Mouse (Mus musculus): ENCODE results near the gene Ces2e. TPM values are rescaled to one million over a fixed set of nuclear protein-coding genes. Genes with fewer than 3 reads are reported as not detected.

Gene Ces2e
- polyA plus RNA-seq, 1 experiment, result 0.20 TPM

DNA sequence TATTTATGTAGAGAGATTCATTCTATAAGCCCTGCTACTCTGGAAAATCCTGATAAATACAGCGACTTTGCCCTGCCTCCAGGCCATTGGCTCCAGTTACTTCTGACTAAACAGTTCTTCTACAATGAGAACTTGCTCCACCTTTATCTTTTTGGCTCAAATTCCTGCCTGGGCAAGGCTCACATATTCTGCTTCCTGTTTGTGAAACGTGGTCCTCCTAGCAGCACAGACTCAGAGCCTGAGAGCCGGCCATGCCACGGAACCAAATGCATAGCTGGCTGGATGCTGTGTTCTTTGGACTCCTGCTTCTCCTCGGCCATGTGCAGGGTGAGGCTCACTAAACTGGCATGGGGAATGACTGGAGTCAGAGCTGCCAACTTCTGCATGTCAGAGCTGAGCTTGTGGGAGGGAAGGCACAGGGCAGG, 35.5 kb downstream of the Ces2e start, which contains the start of gene Ces2g:
Ces2g (plus strand) TSS at position 182 of the 425 bp plus-strand sequence.
- H3K4me3 ChIP-seq (replicated peaks), result peak within 1 kb of the TSS; percentile 31
- peaks cover 4% of the 10 kb centered on the region for H3K4me1 ChIP-seq
- no peaks in the 10 kb centered on the region for H3K36me3 ChIP-seq (replicated peaks; ENCODE audit: low read length)
- TF ChIP-seq GATA1 (IDR thresholded peaks at IDR 0.05; ENCODE audit: borderline replicate concordance, low read length) (no peak), FLI1 (IDR thresholded peaks at IDR 0.05; ENCODE audit: low read length) (no peak)
- no peaks in the 10 kb centered on the region for H3K9me3 ChIP-seq
- H3K27me3 ChIP-seq (replicated peaks), result no peaks in the 10 kb centered on the region

DNA sequence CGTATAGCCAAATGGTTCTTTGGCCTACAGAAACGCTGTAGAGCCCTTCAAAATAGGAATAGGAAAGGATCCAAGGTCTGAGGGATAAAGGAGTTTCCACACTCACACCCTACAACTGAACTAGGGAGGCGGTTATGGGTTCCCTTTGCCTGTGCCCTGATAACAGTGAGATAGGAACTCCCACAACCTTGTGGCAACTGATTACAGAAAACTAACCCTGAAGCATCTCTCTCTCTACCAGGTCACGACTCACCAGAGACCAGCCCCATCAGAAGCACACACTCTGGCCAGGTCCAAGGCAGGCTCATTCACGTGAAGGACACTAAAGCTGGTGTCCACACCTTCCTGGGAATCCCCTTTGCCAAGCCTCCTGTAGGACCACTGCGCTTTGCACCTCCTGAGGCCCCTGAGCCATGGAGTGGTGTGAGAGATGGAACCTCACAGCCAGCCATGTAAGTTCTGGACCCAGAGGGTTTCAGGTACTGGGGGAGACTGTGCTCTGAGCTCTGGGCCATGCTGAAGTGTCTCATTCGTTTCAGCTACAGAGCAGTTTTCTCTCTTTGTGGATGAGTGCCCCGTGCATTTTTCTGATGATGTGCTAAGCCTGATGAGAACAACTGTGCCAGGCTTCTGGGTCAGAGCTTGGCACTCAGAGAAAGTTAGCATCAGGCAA, 36.3 kb downstream of the Ces2e start:
- no peak for TF ChIP-seq FLI1 (IDR thresholded peaks at IDR 0.05; ENCODE audit: low read length)
- TF ChIP-seq GATA1 (IDR thresholded peaks at IDR 0.05; ENCODE audit: borderline replicate concordance, low read length), result no peak
- Histone ChIP-seq H3K4me1 (peaks cover 4% of the 10 kb centered on the region), H3K27me3 (replicated peaks) (no peaks in the 10 kb centered on the region), H3K4me3 (replicated peaks) (no peak overlapping the region), H3K9me3 (no peaks in the 10 kb centered on the region), H3K36me3 (replicated peaks; ENCODE audit: low read length) (no peaks in the 10 kb centered on the region)

DNA sequence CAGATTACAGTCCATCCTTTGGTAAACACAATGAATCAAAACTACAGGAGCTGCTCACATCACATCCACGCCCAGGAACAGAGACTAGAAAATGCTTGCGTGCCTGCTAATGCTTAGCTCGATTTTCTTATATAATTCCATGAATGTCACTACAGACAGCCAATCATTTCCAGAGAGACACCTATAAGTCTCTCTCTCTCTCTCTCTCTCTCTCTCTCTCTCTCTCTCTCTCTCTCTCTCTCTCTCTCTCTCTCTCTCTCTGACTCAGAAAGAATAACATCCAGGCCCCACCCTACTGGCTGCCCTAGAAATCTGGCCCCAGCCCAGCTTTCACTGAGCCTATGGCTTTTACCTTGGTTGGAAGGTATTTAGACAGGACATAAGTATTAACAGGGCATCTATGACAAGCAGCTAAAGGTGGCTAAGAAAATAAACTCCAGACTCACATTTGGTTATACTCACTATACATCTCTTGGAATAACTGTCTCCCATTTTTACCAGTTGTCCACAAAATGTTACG, 37.4 kb downstream of the Ces2e start:
- Histone ChIP-seq H3K4me1 (peaks cover 4% of the 10 kb centered on the region), H3K27me3 (replicated peaks) (no peaks in the 10 kb centered on the region), H3K9me3 (no peaks in the 10 kb centered on the region), H3K36me3 (replicated peaks; ENCODE audit: low read length) (no peaks in the 10 kb centered on the region), H3K4me3 (replicated peaks) (no peak overlapping the region)
- TF ChIP-seq GATA1 (IDR thresholded peaks at IDR 0.05; ENCODE audit: borderline replicate concordance, low read length) (no peak), FLI1 (IDR thresholded peaks at IDR 0.05; ENCODE audit: low read length) (no peak)

DNA sequence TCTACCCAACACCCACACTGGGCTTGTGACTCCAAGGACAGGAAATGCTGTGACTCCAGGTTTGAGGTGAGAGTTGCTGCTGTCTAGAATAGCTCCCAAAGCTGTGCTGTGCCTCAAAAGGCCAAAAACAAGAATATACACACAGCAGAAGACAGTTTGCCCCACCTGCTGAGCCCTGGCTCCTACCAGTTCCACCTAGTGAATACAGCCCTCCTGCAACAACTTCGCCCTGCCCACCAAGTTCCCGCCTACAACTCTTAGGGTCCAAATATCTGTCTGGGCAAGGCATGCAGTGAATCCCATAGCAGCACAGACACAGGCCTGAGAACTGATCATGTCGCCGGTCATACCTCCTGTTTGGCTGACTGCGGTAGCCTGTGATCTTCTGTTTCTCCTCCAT, 58.1 kb downstream of the Ces2e start:
- no peak for TF ChIP-seq FLI1 (IDR thresholded peaks at IDR 0.05; ENCODE audit: low read length)
- TF ChIP-seq GATA1 (IDR thresholded peaks at IDR 0.05; ENCODE audit: borderline replicate concordance, low read length), result no peak
- Histone ChIP-seq H3K9me3 (peaks cover 14% of the 10 kb centered on the region; the same call in 1 of the 2 replicates), H3K4me1 (no peaks in the 10 kb centered on the region), H3K36me3 (replicated peaks; ENCODE audit: low read length) (no peaks in the 10 kb centered on the region), H3K27me3 (replicated peaks) (peaks cover 2% of the 10 kb centered on the region), H3K4me3 (replicated peaks) (no peak overlapping the region)

Other genes starting within 250 kb of the Ces2e start
- not detected in 2 replicates for gene Ces2a, start 192.3 kb upstream of the Ces2e start, polyA plus RNA-seq (2012; ENCODE audit: insufficient read depth, low replicate concordance)
- not detected in 2 replicates for gene Ces2b, start 94.7 kb upstream of the Ces2e start, polyA plus RNA-seq (2012; ENCODE audit: insufficient read depth, low replicate concordance)
- gene Ces2c, start 79.2 kb upstream of the Ces2e start, polyA plus RNA-seq (2012; ENCODE audit: insufficient read depth, low replicate concordance), result not detected in 2 replicates
- 0.01 TPM in 1 of 2 replicates, not detected in the other for gene Ces2f, start 21.1 kb downstream of the Ces2e start, polyA plus RNA-seq (2012; ENCODE audit: insufficient read depth, low replicate concordance)
- gene Ces2g, start 35.5 kb downstream of the Ces2e start, polyA plus RNA-seq (2012; ENCODE audit: insufficient read depth, low replicate concordance), result 0.11 TPM in 1 of 2 replicates, not detected in the other
- gene Ces2h, start 74.6 kb downstream of the Ces2e start, polyA plus RNA-seq (2012; ENCODE audit: insufficient read depth, low replicate concordance), result not detected in 2 replicates
- not detected in 2 replicates for gene Ces3a, start 122.3 kb downstream of the Ces2e start, polyA plus RNA-seq (2012; ENCODE audit: insufficient read depth, low replicate concordance)
- gene Ces3b, start 157.5 kb downstream of the Ces2e start, polyA plus RNA-seq (2012; ENCODE audit: insufficient read depth, low replicate concordance), result not detected in 2 replicates
- gene Ces4a, start 205.5 kb downstream of the Ces2e start, polyA plus RNA-seq (2012; ENCODE audit: insufficient read depth, low replicate concordance), result not detected in 2 replicates
- gene Cbfb, start 244.4 kb downstream of the Ces2e start, polyA plus RNA-seq (2012; ENCODE audit: insufficient read depth, low replicate concordance), result 2.1 and 15.3 TPM in 2 replicates

Measured in megakaryocyte, embryonic 14.5 days (primary cell).